Mouse (Mus musculus): ENCODE data around the gene Mbtd1. TPM values are rescaled to one million over a fixed set of nuclear protein-coding genes. Genes with fewer than 3 reads are reported as not detected.

Gene Mbtd1
- polyA plus RNA-seq, 1 experiment from 2014 or later: 20.0 TPM

DNA sequence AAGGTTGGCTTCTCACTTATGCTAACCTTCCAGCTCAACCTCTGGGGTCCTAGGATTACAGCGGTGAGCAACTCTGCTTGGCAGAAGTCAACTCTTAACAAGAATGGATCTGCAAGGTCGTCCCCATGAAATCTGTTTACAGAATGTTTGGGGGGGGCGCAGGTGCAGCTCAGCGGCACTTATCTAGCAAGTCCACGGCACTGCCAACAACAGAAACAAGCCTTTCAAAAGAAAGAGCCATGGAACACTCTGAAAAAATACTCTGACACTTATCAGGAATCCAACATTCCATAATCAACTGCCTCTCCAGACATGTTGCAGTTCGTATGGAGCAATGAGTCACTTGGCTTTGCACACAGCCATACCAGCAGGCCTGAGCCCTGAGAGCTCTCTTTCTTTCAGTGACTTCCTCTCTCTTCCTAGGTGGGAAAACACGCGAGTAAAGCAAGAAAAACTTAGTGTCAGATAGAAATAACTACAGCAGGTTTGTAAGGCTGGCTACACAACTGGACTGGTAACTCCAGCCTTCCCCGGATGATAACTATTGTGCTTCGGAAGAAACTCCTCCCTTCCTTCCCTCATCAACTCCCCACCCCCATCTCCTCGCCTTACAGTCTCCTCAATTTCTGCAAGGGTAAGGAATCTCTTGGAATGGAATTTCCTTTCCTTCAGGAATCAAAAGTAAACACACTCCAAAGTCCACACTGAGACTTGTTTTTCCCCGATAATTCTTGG is 102.8 kb downstream of the Mbtd1 start:
- peak; percentile 75 for ATAC-seq (replicated peaks; ENCODE audit: extremely low read depth, insufficient read depth, low FRiP score)
- no peaks in the 10 kb centered on the region for H3K9me3 ChIP-seq (replicated peaks; ENCODE audit: control insufficient read depth, low read length)
- no peaks in the 10 kb centered on the region for H3K27me3 ChIP-seq (ENCODE audit: control insufficient read depth, insufficient read depth, low read length)
- H3K36me3 ChIP-seq (ENCODE audit: control insufficient read depth, insufficient read depth): no peaks in the 10 kb centered on the region
- H3K4me2 ChIP-seq (ENCODE audit: low read depth, low read length): peak overlapping the region; percentile 42
- peak overlapping the region; percentile 96 for H3K27ac ChIP-seq (ENCODE audit: low read length)
- 37% methylated on average over 12 of the region's 12 CpGs for WGBS
- no peak overlapping the region for H3K4me3 ChIP-seq (ENCODE audit: low read length)
- peak overlapping the region; percentile 11; the same call in 1 of the 2 replicates for H3K9ac ChIP-seq (ENCODE audit: low read length)
- H3K4me1 ChIP-seq (ENCODE audit: control insufficient read depth, insufficient read depth, low read length): peaks cover 19% of the 10 kb centered on the region

DNA sequence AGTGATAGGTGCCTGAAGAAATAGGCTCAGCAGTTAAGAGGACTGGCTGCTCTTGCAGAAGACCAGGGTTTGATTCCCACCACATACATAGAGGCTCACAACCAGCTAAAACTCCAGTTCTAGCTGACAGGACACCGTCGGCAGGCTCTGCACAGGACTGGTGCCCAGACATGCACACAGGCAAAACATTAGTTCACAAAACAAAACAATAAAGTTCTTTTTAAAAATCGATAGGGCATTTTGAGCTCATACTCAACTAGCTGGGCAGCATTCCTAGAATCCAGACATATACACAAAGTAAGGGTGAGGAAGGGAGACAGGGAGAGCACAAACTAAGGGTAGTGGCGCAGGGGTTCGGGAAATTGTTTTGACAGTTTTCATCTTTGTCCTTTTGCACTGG is 108.9 kb downstream of the Mbtd1 start:
- peak overlapping the region; percentile 75 for H3K4me2 ChIP-seq (ENCODE audit: low read depth, low read length)
- peaks cover 23% of the 10 kb centered on the region for H3K4me1 ChIP-seq (ENCODE audit: control insufficient read depth, insufficient read depth, low read length)
- H3K27ac ChIP-seq (ENCODE audit: low read length): peak overlapping the region; percentile 100
- no peaks in the 10 kb centered on the region for H3K27me3 ChIP-seq (ENCODE audit: control insufficient read depth, insufficient read depth, low read length)
- peak overlapping the region; percentile 100 for H3K4me3 ChIP-seq (ENCODE audit: low read length)
- 48% methylated on average over 5 of the region's 5 CpGs for WGBS
- peak overlapping the region; percentile 80 for H3K9ac ChIP-seq (ENCODE audit: low read length)
- H3K9me3 ChIP-seq (replicated peaks; ENCODE audit: control insufficient read depth, low read length): no peaks in the 10 kb centered on the region
- ATAC-seq (replicated peaks; ENCODE audit: extremely low read depth, insufficient read depth, low FRiP score): no peak
- no peaks in the 10 kb centered on the region for H3K36me3 ChIP-seq (ENCODE audit: control insufficient read depth, insufficient read depth)

DNA sequence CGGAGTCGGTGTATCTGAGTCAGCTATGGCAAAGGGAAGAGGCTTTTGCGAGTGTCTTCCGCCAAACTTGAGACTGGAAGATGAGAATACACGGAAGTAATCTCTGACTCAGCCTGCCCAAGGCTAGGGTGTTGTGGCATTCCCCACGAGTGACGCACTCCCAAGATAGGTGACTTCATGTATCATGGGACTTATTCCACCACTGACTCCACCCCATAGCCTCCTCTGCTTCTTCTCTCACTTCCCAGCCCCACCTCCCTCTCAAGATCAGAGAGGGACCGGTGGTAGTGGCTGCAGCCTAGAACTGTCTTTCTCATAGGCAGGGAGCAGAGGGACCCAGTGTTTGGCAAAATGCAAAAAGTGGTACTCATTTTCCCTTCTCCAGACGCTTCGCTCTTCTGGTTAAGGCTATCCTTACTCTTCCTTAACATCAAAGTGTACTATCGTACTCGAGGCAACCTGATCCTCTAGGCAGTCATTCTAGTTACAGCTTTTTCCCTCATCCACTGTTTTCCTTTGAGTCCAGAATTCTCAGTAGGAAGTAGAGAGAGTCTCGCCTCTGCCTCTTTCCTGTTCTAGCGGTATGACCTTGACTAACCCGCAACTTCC is 109.6 kb downstream of the Mbtd1 start:
- under 1% methylated on average over 15 of the region's 15 CpGs for WGBS
- ATAC-seq (replicated peaks; ENCODE audit: extremely low read depth, insufficient read depth, low FRiP score): peak; percentile 69

DNA sequence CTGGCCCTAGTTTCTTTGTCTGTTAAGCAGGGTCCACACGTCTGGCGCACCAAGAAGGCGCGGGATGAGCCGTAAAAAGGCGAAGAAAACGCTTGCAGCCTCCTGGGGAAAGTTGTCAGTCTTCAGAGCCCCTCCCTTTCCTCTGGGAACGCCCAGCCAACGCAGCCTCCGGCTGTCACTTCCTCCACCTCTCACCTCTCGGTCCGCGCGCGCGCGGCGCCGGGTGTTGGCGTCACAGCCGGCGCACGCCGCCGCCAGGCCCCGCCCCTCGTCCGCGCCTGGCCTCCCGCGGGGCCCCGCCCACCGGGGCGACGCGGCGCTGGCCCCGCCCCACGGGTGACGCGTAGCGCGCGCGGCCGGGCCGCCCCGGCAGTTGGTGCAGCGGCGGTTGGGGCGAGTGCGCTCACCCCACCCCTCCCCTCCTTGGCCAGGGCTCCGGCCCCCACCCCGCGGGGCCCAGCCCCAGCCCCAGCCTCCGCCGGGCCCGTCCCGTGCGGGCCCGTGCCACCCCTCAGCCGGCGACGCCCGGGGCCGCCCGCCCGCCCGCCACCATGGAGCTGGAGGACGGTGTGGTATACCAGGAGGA is 110.2 kb downstream of the Mbtd1 start, which contains the start of gene Spag9:
Gene Spag9, plus strand, starts transcription at position 372 of the 586 bp plus-strand sequence.
- Histone ChIP-seq H3K9me3 (replicated peaks; ENCODE audit: control insufficient read depth, low read length) (no peaks in the 10 kb centered on the region), H3K4me1 (ENCODE audit: control insufficient read depth, insufficient read depth, low read length) (peaks cover 23% of the 10 kb centered on the region), H3K27ac (ENCODE audit: low read length) (peak within 1 kb of the TSS; percentile 100), H3K27me3 (ENCODE audit: control insufficient read depth, insufficient read depth, low read length) (no peaks in the 10 kb centered on the region), H3K4me3 (ENCODE audit: low read length) (peak within 1 kb of the TSS; percentile 100), H3K4me2 (ENCODE audit: low read depth, low read length) (peak within 1 kb of the TSS; percentile 75), H3K9ac (ENCODE audit: low read length) (peak within 1 kb of the TSS; percentile 98), H3K36me3 (ENCODE audit: control insufficient read depth, insufficient read depth) (no peaks in the 10 kb centered on the region)
- peak; percentile 93 for ATAC-seq (replicated peaks; ENCODE audit: extremely low read depth, insufficient read depth, low FRiP score)
- under 1% methylated on average over 44 of the region's 70 CpGs for WGBS

More for the DNA sequence above, 109.6 kb downstream of the Mbtd1 start:
- H3K4me2 ChIP-seq (ENCODE audit: low read depth, low read length): peak overlapping the region; percentile 75
- H3K27ac ChIP-seq (ENCODE audit: low read length): peak overlapping the region; percentile 100
- H3K27me3 ChIP-seq (ENCODE audit: control insufficient read depth, insufficient read depth, low read length): no peaks in the 10 kb centered on the region
- H3K36me3 ChIP-seq (ENCODE audit: control insufficient read depth, insufficient read depth): no peaks in the 10 kb centered on the region
- H3K4me3 ChIP-seq (ENCODE audit: low read length): peak overlapping the region; percentile 100
- H3K9ac ChIP-seq (ENCODE audit: low read length): peak overlapping the region; percentile 80
- peaks cover 23% of the 10 kb centered on the region for H3K4me1 ChIP-seq (ENCODE audit: control insufficient read depth, insufficient read depth, low read length)
- no peaks in the 10 kb centered on the region for H3K9me3 ChIP-seq (replicated peaks; ENCODE audit: control insufficient read depth, low read length)

Other genes with a start within 250 kb of the Mbtd1 start
- 16.8 and 17.0 TPM in 2 replicates for gene Utp18, start 86 bp upstream of the Mbtd1 start, polyA plus RNA-seq (2015; fragmentation: Nextera tagmentation; extraction: Ambion mirVana)
- gene Nme2, start 70.4 kb downstream of the Mbtd1 start, polyA plus RNA-seq (2015; fragmentation: Nextera tagmentation; extraction: Ambion mirVana): 408 and 420 TPM in 2 replicates
- gene Gm20390, start 82.4 kb downstream of the Mbtd1 start, polyA plus RNA-seq (2015; fragmentation: Nextera tagmentation; extraction: Ambion mirVana): 182 and 233 TPM in 2 replicates
- gene Nme1, start 82.7 kb downstream of the Mbtd1 start, polyA plus RNA-seq (2015; fragmentation: Nextera tagmentation; extraction: Ambion mirVana): 68.6 and 104 TPM in 2 replicates
- gene Spag9, start 110.2 kb downstream of the Mbtd1 start, polyA plus RNA-seq (2015; fragmentation: Nextera tagmentation; extraction: Ambion mirVana): 31.7 and 36.2 TPM in 2 replicates

All from heart, embryonic 16.5 days (tissue).